Mouse (Mus musculus) stomach, embryonic 16.5 days (tissue): ENCODE results near the gene Rhou. TPM values are rescaled to one million over a fixed set of nuclear protein-coding genes. Genes with fewer than 3 reads are reported as not detected.
A peak's percentile ranks its signal among the peaks of the same experiment; 100 is the strongest.

Source experiments
- ATAC-seq: fragments of 200-750 bp; cut with Nextera tagmentation; 2 replicates; pipeline ENCODE4 v1.8.0; 2017; ENCODE audit warnings: moderate number of reproducible peaks, moderate TSS enrichment; ENCODE audit not compliant: insufficient read depth, low FRiP score
- H3K27ac ChIP-seq: fragments of 300-500 bp; sonication (generic); 2 replicates; pipeline ENCODE4 v1.5.1; 2014; ENCODE audit warnings: low read length
- H3K27me3 ChIP-seq: fragments of 300-500 bp; sonication (generic); 2 replicates; pipeline ENCODE4 v1.6.1; 2014; ENCODE audit warnings: low read length, control low read depth, mixed read lengths; ENCODE audit not compliant: control insufficient read depth, insufficient read depth
- H3K36me3 ChIP-seq: fragments of 300-500 bp; sonication (generic); 2 replicates; pipeline ENCODE4 v1.6.1; 2014; ENCODE audit warnings: low read length; ENCODE audit not compliant: control insufficient read depth, insufficient read depth
- H3K4me1 ChIP-seq: fragments of 300-500 bp; sonication (generic); 2 replicates; pipeline ENCODE4 v1.6.1; 2014; ENCODE audit warnings: low read length, control low read depth, mixed read lengths; ENCODE audit not compliant: control insufficient read depth, insufficient read depth
- H3K4me2 ChIP-seq: fragments of 300-500 bp; sonication (generic); 2 replicates; pipeline ENCODE4 v1.6.1; 2014; ENCODE audit warnings: low read depth, low read length, mixed read lengths
- H3K4me3 ChIP-seq: fragments of 300-500 bp; sonication (generic); replicated peaks from 2 replicates; pipeline ENCODE4 v1.5.1; 2014; ENCODE audit warnings: mild to moderate bottlenecking, low read length
- H3K9ac ChIP-seq: fragments of 300-500 bp; sonication (generic); 2 replicates; pipeline ENCODE4 v1.6.1; 2014; ENCODE audit warnings: low read length
- H3K9me3 ChIP-seq: fragments of 300-500 bp; sonication (generic); replicated peaks from 2 replicates; pipeline ENCODE4 v1.6.1; 2016; ENCODE audit warnings: low read length, control low read depth; ENCODE audit not compliant: control insufficient read depth
- WGBS: fragments of 180-500 bp; shearing (Covaris S2); extraction: QIAGEN DNeasy Blood & Tissue Kit; methylation state at CpG from one replicate; pipeline ENCODE4 v1.1.7; 2014; 5-methylcytosine and 5-hydroxymethylcytosine counted together
- polyA plus RNA-seq: library from polyadenylated mRNA; unstranded; fragments of >200 nt; fragmentation: Nextera tagmentation; extraction: Ambion mirVana; gene quantifications from 2 replicates; pipeline ENCODE4 v1.2.1, GENCODE M21; 2015

The Rhou gene
- polyA plus RNA-seq, 1 experiment from 2014 or later: 8.7 TPM

DNA sequence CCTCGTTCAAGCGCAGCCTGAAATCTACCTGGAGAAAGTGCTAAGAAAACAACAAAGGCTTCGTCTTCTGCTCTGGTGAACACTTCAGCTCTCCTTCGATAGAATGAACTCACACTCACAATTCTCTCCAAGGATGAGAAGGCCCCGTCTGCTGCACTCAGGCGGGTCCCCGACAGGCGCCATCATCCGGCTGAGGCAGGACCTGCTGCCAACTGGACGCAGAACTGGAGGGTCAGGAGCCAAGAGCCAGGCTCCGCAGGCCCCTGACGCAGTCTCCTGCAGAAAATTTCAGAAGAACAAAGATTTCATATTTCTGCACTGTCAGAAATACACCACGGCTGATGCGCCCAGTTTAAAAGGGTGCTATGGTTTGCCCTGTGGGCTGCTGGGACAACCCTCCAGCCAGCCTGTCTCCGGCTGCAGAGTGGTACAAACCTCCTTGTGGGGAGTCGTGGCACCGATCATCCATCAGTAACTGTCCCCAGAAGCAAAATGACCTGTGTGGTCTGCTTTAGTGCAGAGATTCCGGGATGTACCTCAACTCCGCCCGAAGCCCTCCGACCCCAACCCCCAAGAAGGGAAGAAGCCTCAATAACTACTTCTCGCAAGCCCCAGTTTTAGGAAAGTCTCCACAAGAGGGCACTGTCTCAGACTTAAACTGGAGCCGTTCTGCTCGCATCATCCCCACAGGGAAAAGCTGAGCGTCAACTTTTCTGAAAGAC lies 10.2 kb upstream of the Rhou start:
- ATAC-seq: no peak
- H3K4me3 ChIP-seq: 0 out of 2 replicates have a peak overlapping the region, but pooled peaks have one; percentile 10
- H3K4me2 ChIP-seq: 0 out of 2 replicates have a peak overlapping the region, but pooled peaks have one; percentile 36
- H3K27ac ChIP-seq: no peak overlapping the region
- no peaks in the 10 kb centered on the region; the same call in 1 of the 2 replicates for H3K9me3 ChIP-seq
- H3K27me3 ChIP-seq: no peaks in the 10 kb centered on the region
- 22% methylated on average over 25 of the region's 25 CpGs for WGBS
- H3K9ac ChIP-seq: no peak overlapping the region
- no peaks in the 10 kb centered on the region for H3K36me3 ChIP-seq
- H3K4me1 ChIP-seq: peaks cover 2% of the 10 kb centered on the region

GRCm38 (mm10) chr8:123645229-123645628 lies 8.5 kb upstream of the Rhou start:
- Histone ChIP-seq H3K27ac (peak overlapping the region; percentile 33; the same call in 1 of the 2 replicates), H3K36me3 (no peaks in the 10 kb centered on the region), H3K27me3 (no peaks in the 10 kb centered on the region), H3K9me3 (no peaks in the 10 kb centered on the region), H3K4me1 (peaks cover 9% of the 10 kb centered on the region), H3K9ac (no peak overlapping the region), H3K4me2 (no peak overlapping the region), H3K4me3 (no peak overlapping the region)
- no peak; the same call in 1 of the 2 replicates for ATAC-seq
- WGBS: 73% methylated on average over 9 of the region's 9 CpGs

GRCm38 (mm10) chr8:123648245-123649170 lies 5.2 kb upstream of the Rhou start:
- Histone ChIP-seq H3K9me3 (no peaks in the 10 kb centered on the region), H3K27me3 (no peaks in the 10 kb centered on the region), H3K36me3 (no peaks in the 10 kb centered on the region), H3K9ac (no peak overlapping the region; the same call in 1 of the 2 replicates), H3K4me1 (peaks cover 13% of the 10 kb centered on the region), H3K4me3 (no peak overlapping the region), H3K4me2 (peak overlapping the region; percentile 19; the same call in 1 of the 2 replicates), H3K27ac (peak overlapping the region; percentile 18)
- WGBS: 48% methylated on average over 17 of the region's 17 CpGs
- ATAC-seq: 0 out of 2 replicates have a peak, but pooled peaks have one; percentile 12

DNA sequence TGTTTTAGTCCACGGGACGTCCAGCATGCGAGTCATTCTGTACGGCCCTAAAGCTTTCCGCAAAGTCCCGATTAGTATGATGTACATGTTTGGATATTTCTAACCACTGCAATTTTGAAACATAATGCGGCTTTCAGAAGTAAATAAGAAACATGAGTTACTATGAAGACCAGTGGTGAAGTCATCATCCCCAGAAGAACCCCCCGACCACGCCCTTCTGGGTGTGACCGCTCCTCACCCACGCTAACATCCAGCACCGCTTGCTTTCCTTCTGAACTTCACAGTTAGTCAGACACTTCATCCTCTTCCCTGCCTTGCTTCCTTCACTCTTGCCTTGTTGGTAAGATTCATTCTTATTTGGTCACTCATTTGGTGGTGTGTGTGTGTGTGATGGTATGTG lies 4.2 kb upstream of the Rhou start:
- Histone ChIP-seq H3K9me3 (no peaks in the 10 kb centered on the region), H3K36me3 (no peaks in the 10 kb centered on the region), H3K4me3 (no peak overlapping the region), H3K4me2 (peak overlapping the region; percentile 19; the same call in 1 of the 2 replicates), H3K4me1 (peaks cover 13% of the 10 kb centered on the region), H3K27ac (no peak overlapping the region), H3K9ac (no peak overlapping the region), H3K27me3 (no peaks in the 10 kb centered on the region)
- whole genome bisulfite sequencing: 58% methylated on average over 12 of the region's 12 CpGs
- ATAC-seq: no peak

DNA sequence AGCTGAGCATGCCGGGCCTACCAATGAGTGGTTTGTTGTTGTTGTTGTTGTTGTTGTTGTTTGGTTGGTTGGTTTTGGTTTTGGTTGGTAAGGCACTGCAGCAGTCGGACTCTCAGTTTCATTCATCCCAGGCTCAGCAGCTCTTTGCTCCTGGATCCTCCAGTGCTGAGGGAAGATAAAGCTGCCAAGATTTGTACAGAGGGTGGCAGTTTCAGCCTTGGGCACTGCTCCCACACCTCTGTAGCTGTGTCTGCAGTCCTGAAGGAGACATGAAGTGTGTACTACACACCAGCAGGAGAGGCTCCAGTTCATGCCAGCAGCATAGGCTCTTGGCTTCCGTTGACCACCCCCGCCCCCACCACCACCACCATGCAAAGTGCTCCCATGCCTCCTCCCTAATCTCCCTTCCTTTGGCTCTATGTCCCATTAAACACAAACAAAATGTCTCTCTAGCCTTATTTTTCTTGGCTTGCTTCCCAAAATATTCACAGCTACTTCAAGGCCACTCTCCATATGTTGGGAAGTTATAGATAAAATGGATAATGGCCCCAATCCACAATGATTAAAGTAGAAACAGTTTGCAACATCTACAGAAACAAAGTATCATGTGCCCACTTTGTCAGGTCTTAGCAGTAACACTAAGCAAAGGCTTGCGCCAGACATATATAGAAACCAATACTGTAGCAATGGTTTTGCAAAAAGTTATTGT lies 2.2 kb upstream of the Rhou start:
- Histone ChIP-seq H3K9me3 (no peaks in the 10 kb centered on the region), H3K9ac (no peak overlapping the region), H3K36me3 (no peaks in the 10 kb centered on the region), H3K4me1 (peaks cover 24% of the 10 kb centered on the region), H3K4me3 (no peak overlapping the region), H3K27me3 (no peaks in the 10 kb centered on the region), H3K27ac (no peak overlapping the region), H3K4me2 (no peak overlapping the region)
- WGBS: 73% methylated on average over 5 of the region's 5 CpGs
- no peak for ATAC-seq

DNA sequence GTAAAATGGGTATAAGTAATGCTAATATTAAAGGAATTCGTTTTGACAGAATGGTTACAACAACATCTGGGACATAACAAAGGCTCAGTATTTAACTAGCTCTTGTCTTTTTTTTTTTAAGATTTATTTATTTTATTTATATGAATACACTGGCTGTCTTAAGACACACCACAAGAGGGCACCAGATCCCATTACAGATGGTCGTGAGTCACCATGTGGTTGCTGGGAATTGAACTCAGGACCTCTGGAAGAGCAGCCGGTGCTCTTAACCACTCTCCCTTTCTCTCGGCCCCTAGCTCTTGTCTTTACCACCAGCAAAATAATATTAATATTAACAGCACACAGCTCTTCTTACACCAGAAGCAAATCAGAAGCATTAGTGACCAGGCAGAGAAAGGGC lies 1.1 kb upstream of the Rhou start:
- no peaks in the 10 kb centered on the region for H3K36me3 ChIP-seq
- peaks cover 24% of the 10 kb centered on the region for H3K4me1 ChIP-seq
- H3K4me3 ChIP-seq: no peak overlapping the region
- H3K27ac ChIP-seq: 0 out of 2 replicates have a peak overlapping the region, but pooled peaks have one; percentile 40
- H3K9ac ChIP-seq: no peak overlapping the region
- 64% methylated on average over 4 of the region's 4 CpGs for WGBS
- H3K27me3 ChIP-seq: no peaks in the 10 kb centered on the region
- H3K9me3 ChIP-seq: no peaks in the 10 kb centered on the region
- no peak for ATAC-seq
- H3K4me2 ChIP-seq: no peak overlapping the region

GRCm38 (mm10) chr8:123653994-123654569 lies 353 bp downstream of the Rhou start:
- Histone ChIP-seq H3K27ac (peak overlapping the region; percentile 87), H3K9ac (peak overlapping the region; percentile 91), H3K9me3 (no peaks in the 10 kb centered on the region), H3K27me3 (no peaks in the 10 kb centered on the region), H3K4me3 (peak overlapping the region; percentile 77), H3K4me2 (peak overlapping the region; percentile 55), H3K36me3 (no peaks in the 10 kb centered on the region), H3K4me1 (peaks cover 16% of the 10 kb centered on the region)
- ATAC-seq: peak; percentile 66; the same call in 1 of the 2 replicates
- WGBS: under 1% methylated on average over 73 of the region's 77 CpGs

DNA sequence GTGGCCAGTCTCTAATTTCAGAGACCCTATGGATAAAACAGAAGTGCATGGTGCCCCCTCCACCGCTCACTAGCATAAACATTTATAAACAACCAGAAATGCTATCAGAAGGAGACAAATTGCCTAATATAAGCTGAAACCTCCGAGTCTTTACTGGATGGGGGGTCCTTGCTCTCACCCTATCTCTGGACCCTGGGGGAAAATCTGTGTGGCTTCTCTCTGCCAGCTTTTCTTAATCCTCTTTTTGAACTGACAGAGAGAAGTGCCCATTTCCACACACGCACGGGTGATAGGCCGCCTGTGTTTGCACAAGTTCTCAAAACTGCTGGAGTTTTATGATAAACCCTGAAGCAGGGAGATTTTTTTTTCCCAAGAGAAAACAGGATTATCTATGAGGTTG lies 1.0 kb downstream of the Rhou start:
- no peak for ATAC-seq
- Histone ChIP-seq H3K9me3 (no peaks in the 10 kb centered on the region), H3K4me2 (peak overlapping the region; percentile 55), H3K36me3 (no peaks in the 10 kb centered on the region), H3K27me3 (no peaks in the 10 kb centered on the region), H3K4me3 (peak overlapping the region; percentile 77), H3K4me1 (peaks cover 15% of the 10 kb centered on the region), H3K27ac (peak overlapping the region; percentile 87), H3K9ac (peak overlapping the region; percentile 61)
- WGBS: 15% methylated on average over 5 of the region's 5 CpGs
